Mouse (Mus musculus) hindbrain, embryonic 16.5 days (tissue): ENCODE measurements around the gene Gm8922. TPM values are rescaled to one million over a fixed set of nuclear protein-coding genes. Genes with fewer than 3 reads are reported as not detected.
"Not testable (repeated sequence)": the region's sequence is repeated elsewhere in the genome, so short reads cannot be mapped to it uniquely, and the experiment has no call there.

ENCODE experiments used
- ATAC-seq: fragments of 200-750 bp; cut with Nextera tagmentation; 2 replicates; pipeline ENCODE4 v1.8.0; 2017; ENCODE audit warnings: moderate TSS enrichment, moderate library complexity
- H3K27ac ChIP-seq: fragments of 300-500 bp; sonication (generic); 2 replicates; pipeline ENCODE4 v1.5.1; 2014; ENCODE audit warnings: low read depth, mild to moderate bottlenecking, control low read depth, low read length, moderate library complexity
- H3K27me3 ChIP-seq: fragments of 300-500 bp; sonication (generic); replicated peaks from 2 replicates; pipeline ENCODE4 v1.6.1; 2014; ENCODE audit warnings: low read length; ENCODE audit not compliant: control insufficient read depth, insufficient read depth
- H3K36me3 ChIP-seq: fragments of 300-500 bp; sonication (generic); 2 replicates; pipeline ENCODE4 v1.6.1; 2014; ENCODE audit warnings: mild to moderate bottlenecking, low read length, moderate library complexity, mixed read lengths; ENCODE audit not compliant: control insufficient read depth, insufficient read depth
- H3K4me1 ChIP-seq: fragments of 300-500 bp; sonication (generic); 2 replicates; pipeline ENCODE4 v1.6.1; 2014; ENCODE audit warnings: low read depth, low read length; ENCODE audit not compliant: control insufficient read depth, insufficient read depth
- H3K4me2 ChIP-seq: fragments of 300-500 bp; sonication (generic); 2 replicates; pipeline ENCODE4 v1.6.1; 2014; ENCODE audit warnings: mild to moderate bottlenecking, low read length, control low read depth, moderate library complexity
- H3K4me3 ChIP-seq: fragments of 300-500 bp; sonication (generic); 2 replicates; pipeline ENCODE4 v1.5.1; 2014; ENCODE audit warnings: mild to moderate bottlenecking, low read length, control low read depth, moderate library complexity
- H3K9ac ChIP-seq: fragments of 300-500 bp; sonication (generic); 2 replicates; pipeline ENCODE4 v1.6.1; 2014; ENCODE audit warnings: low read depth, mild to moderate bottlenecking, control low read depth, low read length, moderate library complexity
- H3K9me3 ChIP-seq: fragments of 300-500 bp; sonication (generic); 2 replicates; pipeline ENCODE4 v1.6.1; 2014; ENCODE audit warnings: mild to moderate bottlenecking, low read length, moderate library complexity; ENCODE audit not compliant: control insufficient read depth
- WGBS: fragments of 180-500 bp; shearing (Covaris S2); extraction: QIAGEN DNeasy Blood & Tissue Kit; methylation state at CpG from one replicate; pipeline ENCODE4 v1.1.7; 2014; 5-methylcytosine and 5-hydroxymethylcytosine counted together
- polyA plus RNA-seq: library from polyadenylated mRNA; unstranded; fragments of >200 nt; fragmentation: Nextera tagmentation; extraction: Ambion mirVana; gene quantifications from 2 replicates; pipeline ENCODE4 v1.2.1, GENCODE M21; 2015

Gene Gm8922
- polyA plus RNA-seq, result not detected in 2 replicates

DNA sequence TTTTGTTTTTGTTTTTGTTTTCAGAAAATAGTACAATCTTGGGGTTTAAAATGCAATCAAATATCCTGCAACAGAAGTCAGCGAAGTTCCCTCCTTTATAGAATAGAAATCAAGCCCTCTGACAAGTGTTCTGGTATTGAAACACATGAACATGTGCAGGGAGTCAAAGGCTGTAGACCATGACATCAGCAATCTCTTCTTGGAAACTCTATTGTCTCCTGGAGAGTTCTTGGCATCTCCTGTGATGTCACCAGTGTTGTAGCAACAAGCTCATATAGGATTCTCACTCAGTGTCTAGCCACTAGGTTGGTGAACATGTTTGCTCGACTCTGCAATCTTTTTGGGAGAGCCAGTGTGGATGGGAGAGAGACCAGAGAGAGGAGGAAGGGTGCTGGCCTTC is at the start of gene Gm8922:
Gene Gm8922 (plus strand): TSS at position 301 of the 400 bp plus-strand sequence.
- not testable (repeated sequence) for H3K9ac ChIP-seq, H3K27ac ChIP-seq, H3K4me3 ChIP-seq, H3K9me3 ChIP-seq, H3K27me3 ChIP-seq, H3K4me1 ChIP-seq, H3K36me3 ChIP-seq, ATAC-seq, H3K4me2 ChIP-seq
- WGBS, result no CpG with 5 or more reads among the region's 2 CpGs

Other genes with a start within 250 kb of the Gm8922 start
- not detected in 2 replicates for gene Gm8906, start 179.3 kb upstream of the Gm8922 start, polyA plus RNA-seq
- gene Gm6460, start 87.0 kb upstream of the Gm8922 start, polyA plus RNA-seq, result not detected in 2 replicates
- gene Gm8926, start 88.6 kb downstream of the Gm8922 start, polyA plus RNA-seq, result not detected in 2 replicates
- gene Gm6465, start 163.6 kb downstream of the Gm8922 start, polyA plus RNA-seq, result not detected in 2 replicates
- gene 4933402N22Rik, start 236.1 kb downstream of the Gm8922 start, polyA plus RNA-seq, result not detected in 2 replicates